Mouse (Mus musculus): ENCODE data around the gene Ebi3. TPM values are rescaled to one million over a fixed set of nuclear protein-coding genes. Genes with fewer than 3 reads are reported as not detected.

Ebi3 gene
- polyA plus RNA-seq, 1 experiment from 2014 or later: 2.1 TPM

- no peak overlapping the region for H3K4me3 ChIP-seq (ENCODE audit: low read depth, low read length)
- H3K9ac ChIP-seq (ENCODE audit: low read length): no peak overlapping the region
- H3K36me3 ChIP-seq (ENCODE audit: control insufficient read depth, insufficient read depth, low read length): no peaks in the 10 kb centered on the region
- H3K27ac ChIP-seq (ENCODE audit: low read depth, low read length): 0 out of 2 replicates have a peak overlapping the region, but pooled peaks have one; percentile 30
- H3K4me2 ChIP-seq: no peak overlapping the region
- no peaks in the 10 kb centered on the region; the same call in 1 of the 2 replicates for H3K27me3 ChIP-seq (ENCODE audit: control insufficient read depth, insufficient read depth, low read length)
- no peak for DNase-seq (ENCODE audit: low spot score, missing footprints)
- H3K9me3 ChIP-seq (ENCODE audit: control insufficient read depth, low read length): no peaks in the 10 kb centered on the region
- peaks cover 4% of the 10 kb centered on the region for H3K4me1 ChIP-seq (ENCODE audit: control insufficient read depth, insufficient read depth, low read length)
- ATAC-seq (ENCODE audit: low FRiP score): no peak
- WGBS: 70% methylated on average over 3 of the region's 3 CpGs
These were observed 24.9 kb downstream of the Ebi3 start for GRCm38 (mm10) chr17:55977301-55977700.

DNA sequence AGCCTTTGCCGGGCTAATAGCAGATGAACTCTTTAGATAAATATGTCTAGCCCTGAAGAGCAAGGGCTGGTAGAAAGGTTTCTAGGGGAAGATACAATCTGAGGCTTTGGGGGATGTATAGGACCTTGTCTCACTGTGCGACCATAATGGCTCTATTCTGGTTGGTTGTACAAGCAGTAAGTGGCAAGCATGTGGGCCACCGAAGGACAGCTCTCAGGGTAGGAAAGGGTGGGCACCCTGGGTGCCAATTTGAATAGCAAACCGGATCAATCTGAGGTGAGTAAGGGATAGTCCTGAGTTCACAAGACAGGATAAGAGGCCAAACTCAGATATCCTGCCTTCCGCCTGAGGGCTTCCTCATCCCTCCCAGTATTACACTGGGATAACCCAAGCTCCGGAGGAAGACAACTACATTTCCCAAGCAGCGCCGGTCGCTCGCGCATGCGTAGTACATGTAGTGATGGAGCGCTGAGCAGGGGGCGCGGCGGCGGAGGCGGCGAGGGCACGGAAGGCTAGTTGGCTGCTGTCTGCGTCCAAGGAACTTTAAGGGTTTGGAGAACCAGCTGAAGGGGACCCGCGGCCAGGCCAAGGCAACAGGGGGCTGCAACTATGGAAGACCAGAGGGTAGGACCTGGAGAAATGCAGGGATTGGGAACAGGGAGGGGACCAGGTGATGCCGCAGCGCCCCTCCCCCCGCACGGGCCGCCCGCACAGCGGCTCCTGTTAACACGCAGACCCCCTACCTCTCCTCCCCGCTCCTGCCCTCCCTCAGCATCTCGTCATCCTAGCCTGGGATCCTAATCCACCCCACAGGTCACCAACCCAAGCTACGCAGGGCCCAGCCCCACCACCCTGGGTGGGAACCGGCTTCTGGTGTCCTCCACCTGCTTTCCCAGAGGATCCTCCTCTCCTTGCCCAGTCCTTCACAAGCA lies 33.9 kb downstream of the Ebi3 start, which contains the start of gene Fsd1:
Gene Fsd1, plus strand, starts transcription at position 480 of the 932 bp plus-strand sequence.
- peak within 1 kb of the TSS; percentile 75 for H3K9ac ChIP-seq (ENCODE audit: low read length)
- no peaks in the 10 kb centered on the region for H3K9me3 ChIP-seq (ENCODE audit: control insufficient read depth, low read length)
- ATAC-seq (ENCODE audit: low FRiP score) (peak; percentile 86), DNase-seq (ENCODE audit: low spot score, missing footprints) (peak; percentile 97)
- H3K4me3 ChIP-seq (ENCODE audit: low read depth, low read length): peak within 1 kb of the TSS; percentile 74
- no peaks in the 10 kb centered on the region for H3K27me3 ChIP-seq (ENCODE audit: control insufficient read depth, insufficient read depth, low read length)
- no peaks in the 10 kb centered on the region for H3K36me3 ChIP-seq (ENCODE audit: control insufficient read depth, insufficient read depth, low read length)
- peaks cover 6% of the 10 kb centered on the region for H3K4me1 ChIP-seq (ENCODE audit: control insufficient read depth, insufficient read depth, low read length)
- whole genome bisulfite sequencing: 8% methylated on average over 33 of the region's 35 CpGs
- H3K27ac ChIP-seq (ENCODE audit: low read depth, low read length): no peak within 1 kb of the TSS
- peak within 1 kb of the TSS; percentile 77 for H3K4me2 ChIP-seq

GRCm38 (mm10) chr17:55990278-55990898 lies 37.9 kb downstream of the Ebi3 start:
- Histone ChIP-seq H3K27me3 (ENCODE audit: control insufficient read depth, insufficient read depth, low read length) (no peaks in the 10 kb centered on the region), H3K4me2 (no peak overlapping the region), H3K9me3 (ENCODE audit: control insufficient read depth, low read length) (no peaks in the 10 kb centered on the region), H3K27ac (ENCODE audit: low read depth, low read length) (no peak overlapping the region), H3K9ac (ENCODE audit: low read length) (no peak overlapping the region), H3K36me3 (ENCODE audit: control insufficient read depth, insufficient read depth, low read length) (no peaks in the 10 kb centered on the region), H3K4me3 (ENCODE audit: low read depth, low read length) (no peak overlapping the region), H3K4me1 (ENCODE audit: control insufficient read depth, insufficient read depth, low read length) (peaks cover 6% of the 10 kb centered on the region)
- WGBS: 89% methylated on average over 8 of the region's 8 CpGs
- ATAC-seq (ENCODE audit: low FRiP score) (no peak), DNase-seq (ENCODE audit: low spot score, missing footprints) (no peak)

DNA sequence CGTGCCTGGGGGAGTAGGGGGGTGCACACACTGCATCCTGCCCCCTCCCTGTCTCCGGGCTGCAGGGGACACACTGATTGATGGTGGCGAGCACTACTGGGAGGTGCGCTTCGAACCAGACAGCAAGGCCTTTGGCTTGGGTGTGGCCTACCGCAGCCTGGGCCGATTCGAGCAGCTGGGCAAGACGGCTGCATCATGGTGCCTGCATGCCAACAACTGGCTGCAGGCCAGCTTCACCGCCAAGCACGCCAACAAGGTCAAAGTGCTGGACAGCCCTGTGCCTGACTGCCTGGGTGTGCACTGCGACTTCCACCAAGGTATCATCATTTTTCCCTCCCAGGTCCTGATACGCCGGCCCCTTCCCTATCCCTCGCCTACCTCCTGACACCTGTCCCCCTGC lies 43.6 kb downstream of the Ebi3 start:
- Histone ChIP-seq H3K4me2 (no peak overlapping the region), H3K9me3 (ENCODE audit: control insufficient read depth, low read length) (no peaks in the 10 kb centered on the region), H3K36me3 (ENCODE audit: control insufficient read depth, insufficient read depth, low read length) (0 out of 2 replicates have a peak, but pooled peaks cover 2% of the 10 kb centered on the region), H3K4me1 (ENCODE audit: control insufficient read depth, insufficient read depth, low read length) (peaks cover 2% of the 10 kb centered on the region; the same call in 1 of the 2 replicates), H3K27me3 (ENCODE audit: control insufficient read depth, insufficient read depth, low read length) (peaks cover 7% of the 10 kb centered on the region; the same call in 1 of the 2 replicates), H3K4me3 (ENCODE audit: low read depth, low read length) (no peak overlapping the region), H3K27ac (ENCODE audit: low read depth, low read length) (no peak overlapping the region), H3K9ac (ENCODE audit: low read length) (no peak overlapping the region)
- no peak for DNase-seq (ENCODE audit: low spot score, missing footprints)
- ATAC-seq (ENCODE audit: low FRiP score): no peak
- WGBS: 87% methylated on average over 15 of the region's 15 CpGs

DNA sequence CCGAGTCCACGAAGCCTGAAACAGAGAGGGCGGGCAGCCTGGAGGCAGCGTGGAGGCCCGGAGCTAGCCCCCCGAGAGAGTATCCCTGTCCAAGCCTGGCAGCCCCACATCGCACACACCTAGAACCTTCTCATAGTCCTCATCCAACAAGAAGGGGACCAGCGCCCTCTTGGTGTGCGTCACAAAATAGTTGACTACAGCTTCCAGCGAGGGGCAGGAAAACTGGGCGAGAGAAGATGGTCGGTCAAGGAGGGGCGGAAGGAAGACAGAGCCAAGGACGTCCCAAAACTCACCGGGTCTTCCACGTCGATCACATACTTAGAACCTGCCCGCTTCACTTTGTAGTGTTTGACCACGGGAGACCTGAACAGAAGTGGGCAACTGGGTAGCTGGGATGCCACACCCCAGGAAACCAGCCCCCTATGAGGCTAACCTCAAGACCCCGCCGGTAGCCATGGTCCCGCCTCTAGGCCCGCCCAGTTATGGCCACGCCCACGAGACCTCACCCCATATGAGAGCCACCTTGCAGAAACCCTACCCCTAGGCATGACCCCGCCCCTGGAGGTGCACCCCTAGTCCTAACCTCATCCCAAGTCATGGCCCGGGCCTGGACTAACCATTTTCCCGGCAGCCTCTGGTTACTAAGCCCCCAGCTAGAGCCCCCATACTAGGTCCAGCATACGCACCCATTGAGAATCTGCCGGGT lies 47.5 kb downstream of the Ebi3 start:
- DNase-seq (ENCODE audit: low spot score, missing footprints) (no peak), ATAC-seq (ENCODE audit: low FRiP score) (peak; percentile 36)
- Histone ChIP-seq H3K4me3 (ENCODE audit: low read depth, low read length) (no peak overlapping the region), H3K4me1 (ENCODE audit: control insufficient read depth, insufficient read depth, low read length) (peaks cover 2% of the 10 kb centered on the region; the same call in 1 of the 2 replicates), H3K9ac (ENCODE audit: low read length) (no peak overlapping the region), H3K9me3 (ENCODE audit: control insufficient read depth, low read length) (no peaks in the 10 kb centered on the region), H3K27me3 (ENCODE audit: control insufficient read depth, insufficient read depth, low read length) (peaks cover 7% of the 10 kb centered on the region; the same call in 1 of the 2 replicates), H3K36me3 (ENCODE audit: control insufficient read depth, insufficient read depth, low read length) (0 out of 2 replicates have a peak, but pooled peaks cover 2% of the 10 kb centered on the region), H3K4me2 (peak overlapping the region; percentile 33), H3K27ac (ENCODE audit: low read depth, low read length) (no peak overlapping the region)
- WGBS: 6% methylated on average over 30 of the region's 30 CpGs

DNA sequence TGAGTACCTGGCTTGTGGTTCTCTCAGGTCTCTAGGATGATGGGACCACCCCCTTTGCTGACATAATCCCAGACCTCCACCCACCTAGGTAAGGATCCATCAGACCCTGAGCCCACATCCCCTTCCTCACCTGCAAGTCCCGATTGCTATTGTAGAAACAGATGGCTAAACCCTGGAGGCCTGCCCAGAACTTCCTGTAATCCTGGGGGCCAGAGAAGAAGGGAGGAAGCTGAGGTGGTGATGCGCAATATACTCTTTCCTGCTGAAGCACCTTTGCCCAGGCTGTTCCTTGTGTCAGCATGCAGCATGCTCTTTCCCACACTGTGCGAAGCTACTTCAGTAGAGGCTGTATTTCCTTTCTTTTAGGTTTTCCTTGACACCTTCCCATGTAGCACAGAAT lies 50.6 kb downstream of the Ebi3 start:
- no peak overlapping the region for H3K9ac ChIP-seq (ENCODE audit: low read length)
- H3K4me1 ChIP-seq (ENCODE audit: control insufficient read depth, insufficient read depth, low read length): peaks cover 8% of the 10 kb centered on the region
- DNase-seq (ENCODE audit: low spot score, missing footprints) (no peak), ATAC-seq (ENCODE audit: low FRiP score) (no peak)
- H3K27me3 ChIP-seq (ENCODE audit: control insufficient read depth, insufficient read depth, low read length): peaks cover 7% of the 10 kb centered on the region; the same call in 1 of the 2 replicates
- WGBS: 91% methylated on average over 3 of the region's 3 CpGs
- no peaks in the 10 kb centered on the region for H3K9me3 ChIP-seq (ENCODE audit: control insufficient read depth, low read length)
- H3K4me2 ChIP-seq: no peak overlapping the region
- H3K36me3 ChIP-seq (ENCODE audit: control insufficient read depth, insufficient read depth, low read length): no peaks in the 10 kb centered on the region
- no peak overlapping the region for H3K27ac ChIP-seq (ENCODE audit: low read depth, low read length)
- H3K4me3 ChIP-seq (ENCODE audit: low read depth, low read length): no peak overlapping the region

GRCm38 (mm10) chr17:56005415-56006061 lies 53.1 kb downstream of the Ebi3 start, which contains the start of the genes Stap2 and Mpnd:
Gene Stap2 (minus strand): TSS chr17:56005584.
Gene Mpnd (plus strand): TSS chr17:56005711.
- DNase-seq (ENCODE audit: low spot score, missing footprints): no peak

More at GRCm38 (mm10) chr17:56005415-56006061, 53.1 kb downstream of the Ebi3 start, which contains the start of the genes Stap2 and Mpnd:
- WGBS: 55% methylated on average over 13 of the region's 13 CpGs
- Histone ChIP-seq H3K9ac (ENCODE audit: low read length) (no peak within 1 kb of the TSS), H3K4me2 (no peak within 1 kb of the TSS), H3K27ac (ENCODE audit: low read depth, low read length) (no peak within 1 kb of the TSS), H3K9me3 (ENCODE audit: control insufficient read depth, low read length) (no peaks in the 10 kb centered on the region), H3K4me1 (ENCODE audit: control insufficient read depth, insufficient read depth, low read length) (peaks cover 15% of the 10 kb centered on the region), H3K27me3 (ENCODE audit: control insufficient read depth, insufficient read depth, low read length) (no peaks in the 10 kb centered on the region; the same call in 1 of the 2 replicates), H3K36me3 (ENCODE audit: control insufficient read depth, insufficient read depth, low read length) (no peaks in the 10 kb centered on the region), H3K4me3 (ENCODE audit: low read depth, low read length) (no peak within 1 kb of the TSS)
- ATAC-seq (ENCODE audit: low FRiP score): no peak
